Comparison of ENCODE assay signal across 26 mouse cellular contexts in the genomic region with DNA sequence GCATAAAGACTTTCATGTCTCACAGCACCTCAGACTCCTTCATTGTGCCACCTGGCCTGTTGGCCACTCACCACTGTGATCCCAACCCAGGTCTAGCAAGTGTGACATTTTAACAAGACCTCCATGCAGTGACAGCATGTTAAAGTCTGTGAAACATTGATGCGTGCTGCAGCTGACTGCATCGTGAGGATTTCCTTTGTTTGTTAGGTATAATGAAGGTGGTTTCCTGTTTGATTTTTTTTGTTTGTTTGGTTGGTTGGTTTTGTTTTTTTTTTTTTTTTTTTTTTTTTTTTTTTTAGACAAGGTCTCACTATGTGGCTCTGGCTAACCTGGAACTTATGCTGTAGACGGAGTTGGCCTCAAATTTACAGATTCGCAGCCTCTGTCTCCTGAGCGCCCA. TPM values are rescaled to one million over a fixed set of nuclear protein-coding genes. Genes with fewer than 3 reads are reported as not detected.
"Had no signal": no experiment of that assay in that cellular context is flagged by ENCODE, and none has a peak within 500 bp of the region (broad histone marks: within the 10 kb centered on the region; RNA-seq: fewer than 3 reads in every experiment).

No protein-coding gene starts in this region.

- H3K27me3 ChIP-seq: kidney, embryonic 15.5 days; liver, embryonic 13.5 days; midbrain, embryonic 13.5 days; neural tube, embryonic 13.5 days had no signal

- H3K4me3 ChIP-seq: kidney, embryonic 15.5 days; left cerebral cortex, adult 2 months; liver, embryonic 13.5 days; megakaryocyte, embryonic 14.5 days; midbrain, embryonic 10.5 days; midbrain, embryonic 13.5 days; myocyte; neural tube, embryonic 13.5 days had no signal

- H3K4me1 ChIP-seq: midbrain, embryonic 13.5 days; neural tube, embryonic 13.5 days had no signal

- H3K36me3 ChIP-seq: kidney, embryonic 15.5 days; liver, embryonic 13.5 days; midbrain, embryonic 10.5 days; midbrain, embryonic 13.5 days had no signal

- H3K27ac ChIP-seq: kidney, embryonic 15.5 days; left cerebral cortex, adult 2 months; liver, embryonic 13.5 days; midbrain, embryonic 10.5 days; midbrain, embryonic 13.5 days; neural tube, embryonic 13.5 days had no signal

- H3K9me3 ChIP-seq: kidney, embryonic 15.5 days; liver, embryonic 13.5 days; megakaryocyte, embryonic 14.5 days; midbrain, embryonic 10.5 days; midbrain, embryonic 13.5 days; neural tube, embryonic 13.5 days had no signal

- H3K9ac ChIP-seq: kidney, embryonic 15.5 days; liver, embryonic 13.5 days; midbrain, embryonic 13.5 days; neural tube, embryonic 13.5 days had no signal

- DNase-seq: kidney, postnatal 10 days; kidney, postnatal 36 days; layer of hippocampus, postnatal 36 days; liver, embryonic 13.5 days; lung, adult 2 months; lung, postnatal 36 days; thymus, adult 18-20 months; thymus, postnatal 36 days had no signal

- H3K4me2 ChIP-seq: kidney, embryonic 15.5 days; liver, embryonic 13.5 days; midbrain, embryonic 13.5 days; neural tube, embryonic 13.5 days had no signal

- ATAC-seq: midbrain, embryonic 13.5 days; midbrain, embryonic 16.5 days had no signal

RNA-seq across cellular contexts. Expression of a gene that starts 7.3 kb away (rescaled TPM):
- total RNA-seq: liver, adult 2 months; monocyte, adult 5-6 weeks; neutrophil, adult 5-6 weeks had no signal
- polyA plus RNA-seq: liver, adult 2 months; liver, embryonic 13.5 days; liver, embryonic 16.5 days; small intestine, adult 2 months; spleen, adult 2 months; testis, adult 2 months had no signal

RNA-seq across cellular contexts. Expression of a gene that starts 44.5 kb away (rescaled TPM):
- total RNA-seq: layer of hippocampus, postnatal 10 days; monocyte, adult 5-6 weeks; neutrophil, adult 5-6 weeks had no signal
- polyA plus RNA-seq: kidney, embryonic 15.5 days; limb, embryonic 11.5 days; liver, embryonic 13.5 days; liver, embryonic 16.5 days; lung, embryonic 16.5 days; neural tube, embryonic 13.5 days had no signal
